Mouse (Mus musculus): ENCODE results near the gene Ggct. TPM values are rescaled to one million over a fixed set of nuclear protein-coding genes. Genes with fewer than 3 reads are reported as not detected.
A peak's percentile ranks its signal among the peaks of the same experiment; 100 is the strongest.

The Ggct gene
- polyA plus RNA-seq, 1 experiment from 2014 or later: 9.9 TPM

- no peak for DNase-seq (ENCODE audit: low spot score)
- WGBS: 88% methylated on average over 4 of the region's 4 CpGs
- no peak overlapping the region for H3K27ac ChIP-seq (ENCODE audit: low read depth)
- no peak overlapping the region for H3K9ac ChIP-seq (ENCODE audit: low read length)
- no peak overlapping the region for H3K4me2 ChIP-seq (ENCODE audit: low read length)
- no peaks in the 10 kb centered on the region for H3K27me3 ChIP-seq (replicated peaks; ENCODE audit: control insufficient read depth, insufficient read depth, low read length)
- no peaks in the 10 kb centered on the region for H3K9me3 ChIP-seq (ENCODE audit: control insufficient read depth, low read length)
- no peaks in the 10 kb centered on the region; the same call in 1 of the 2 replicates for H3K36me3 ChIP-seq (ENCODE audit: control insufficient read depth, insufficient read depth, low read length)
- no peak overlapping the region for H3K4me3 ChIP-seq (ENCODE audit: low read depth, low read length)
- H3K4me1 ChIP-seq (replicated peaks; ENCODE audit: control insufficient read depth, insufficient read depth, low read length): no peaks in the 10 kb centered on the region
- no peak for ATAC-seq (replicated peaks; ENCODE audit: low FRiP score, low TSS enrichment, low read depth)
Measured at GRCm38 (mm10) chr6:54983526-54984050, 9.2 kb downstream of the Ggct start.

GRCm38 (mm10) chr6:54979426-54979825 lies 13.3 kb downstream of the Ggct start:
- Histone ChIP-seq H3K4me1 (replicated peaks; ENCODE audit: control insufficient read depth, insufficient read depth, low read length) (no peaks in the 10 kb centered on the region), H3K27me3 (replicated peaks; ENCODE audit: control insufficient read depth, insufficient read depth, low read length) (no peaks in the 10 kb centered on the region), H3K9ac (ENCODE audit: low read length) (no peak overlapping the region), H3K4me3 (ENCODE audit: low read depth, low read length) (no peak overlapping the region), H3K4me2 (ENCODE audit: low read length) (no peak overlapping the region), H3K36me3 (ENCODE audit: control insufficient read depth, insufficient read depth, low read length) (no peaks in the 10 kb centered on the region), H3K27ac (ENCODE audit: low read depth) (no peak overlapping the region), H3K9me3 (ENCODE audit: control insufficient read depth, low read length) (no peaks in the 10 kb centered on the region)
- ATAC-seq (replicated peaks; ENCODE audit: low FRiP score, low TSS enrichment, low read depth) (no peak), DNase-seq (ENCODE audit: low spot score) (no peak)
- 94% methylated on average over 6 of the region's 6 CpGs for whole genome bisulfite sequencing

- Histone ChIP-seq H3K4me1 (replicated peaks; ENCODE audit: control insufficient read depth, insufficient read depth, low read length) (0 out of 2 replicates have a peak, but pooled peaks cover 4% of the 10 kb centered on the region), H3K36me3 (ENCODE audit: control insufficient read depth, insufficient read depth, low read length) (no peaks in the 10 kb centered on the region), H3K9ac (ENCODE audit: low read length) (no peak overlapping the region), H3K4me3 (ENCODE audit: low read depth, low read length) (no peak overlapping the region), H3K4me2 (ENCODE audit: low read length) (no peak overlapping the region), H3K9me3 (ENCODE audit: control insufficient read depth, low read length) (no peaks in the 10 kb centered on the region), H3K27ac (ENCODE audit: low read depth) (no peak overlapping the region), H3K27me3 (replicated peaks; ENCODE audit: control insufficient read depth, insufficient read depth, low read length) (0 out of 2 replicates have a peak, but pooled peaks cover 4% of the 10 kb centered on the region)
- ATAC-seq (replicated peaks; ENCODE audit: low FRiP score, low TSS enrichment, low read depth) (no peak), DNase-seq (ENCODE audit: low spot score) (no peak)
- 75% methylated on average over 1 of the region's 1 CpGs for WGBS
Measured at GRCm38 (mm10) chr6:54975616-54976015, 17.1 kb downstream of the Ggct start.

GRCm38 (mm10) chr6:54974501-54974900 lies 18.2 kb downstream of the Ggct start:
- no peak overlapping the region for H3K4me3 ChIP-seq (ENCODE audit: low read depth, low read length)
- H3K36me3 ChIP-seq (ENCODE audit: control insufficient read depth, insufficient read depth, low read length): no peaks in the 10 kb centered on the region
- DNase-seq (ENCODE audit: low spot score) (no peak), ATAC-seq (replicated peaks; ENCODE audit: low FRiP score, low TSS enrichment, low read depth) (peak; percentile 26; the same call in 1 of the 2 replicates)
- WGBS: 67% methylated on average over 5 of the region's 5 CpGs
- no peak overlapping the region for H3K4me2 ChIP-seq (ENCODE audit: low read length)
- no peak overlapping the region for H3K27ac ChIP-seq (ENCODE audit: low read depth)
- H3K9me3 ChIP-seq (ENCODE audit: control insufficient read depth, low read length): no peaks in the 10 kb centered on the region
- 0 out of 2 replicates have a peak, but pooled peaks cover 4% of the 10 kb centered on the region for H3K4me1 ChIP-seq (replicated peaks; ENCODE audit: control insufficient read depth, insufficient read depth, low read length)
- no peak overlapping the region for H3K9ac ChIP-seq (ENCODE audit: low read length)
- 0 out of 2 replicates have a peak, but pooled peaks cover 4% of the 10 kb centered on the region for H3K27me3 ChIP-seq (replicated peaks; ENCODE audit: control insufficient read depth, insufficient read depth, low read length)

- peak overlapping the region; percentile 61 for H3K4me3 ChIP-seq (ENCODE audit: low read depth, low read length)
- 0 out of 2 replicates have a peak, but pooled peaks cover 4% of the 10 kb centered on the region for H3K27me3 ChIP-seq (replicated peaks; ENCODE audit: control insufficient read depth, insufficient read depth, low read length)
- ATAC-seq (replicated peaks; ENCODE audit: low FRiP score, low TSS enrichment, low read depth) (no peak; the same call in 1 of the 2 replicates), DNase-seq (ENCODE audit: low spot score) (no peak)
- H3K27ac ChIP-seq (ENCODE audit: low read depth): no peak overlapping the region
- H3K4me1 ChIP-seq (replicated peaks; ENCODE audit: control insufficient read depth, insufficient read depth, low read length): 0 out of 2 replicates have a peak, but pooled peaks cover 6% of the 10 kb centered on the region
- H3K9me3 ChIP-seq (ENCODE audit: control insufficient read depth, low read length): no peaks in the 10 kb centered on the region
- WGBS: 12% methylated on average over 5 of the region's 5 CpGs
- H3K36me3 ChIP-seq (ENCODE audit: control insufficient read depth, insufficient read depth, low read length): no peaks in the 10 kb centered on the region
- peak overlapping the region; percentile 83 for H3K4me2 ChIP-seq (ENCODE audit: low read length)
- H3K9ac ChIP-seq (ENCODE audit: low read length): 0 out of 2 replicates have a peak overlapping the region, but pooled peaks have one; percentile 13
Measured at GRCm38 (mm10) chr6:54972929-54973211, 19.9 kb downstream of the Ggct start.

GRCm38 (mm10) chr6:54972111-54972928 lies 20.4 kb downstream of the Ggct start, which contains the start of gene Nod1:
Gene Nod1 (minus strand): TSS chr6:54972612.
- ATAC-seq (replicated peaks; ENCODE audit: low FRiP score, low TSS enrichment, low read depth): peak; percentile 72
- Histone ChIP-seq H3K9ac (ENCODE audit: low read length) (peak within 1 kb of the TSS; percentile 47), H3K27ac (ENCODE audit: low read depth) (peak within 1 kb of the TSS; percentile 2; the same call in 1 of the 2 replicates), H3K9me3 (ENCODE audit: control insufficient read depth, low read length) (no peaks in the 10 kb centered on the region), H3K4me3 (ENCODE audit: low read depth, low read length) (peak within 1 kb of the TSS; percentile 61), H3K36me3 (ENCODE audit: control insufficient read depth, insufficient read depth, low read length) (no peaks in the 10 kb centered on the region), H3K4me1 (replicated peaks; ENCODE audit: control insufficient read depth, insufficient read depth, low read length) (0 out of 2 replicates have a peak, but pooled peaks cover 6% of the 10 kb centered on the region), H3K4me2 (ENCODE audit: low read length) (peak within 1 kb of the TSS; percentile 83), H3K27me3 (replicated peaks; ENCODE audit: control insufficient read depth, insufficient read depth, low read length) (0 out of 2 replicates have a peak, but pooled peaks cover 4% of the 10 kb centered on the region)
- whole genome bisulfite sequencing: 1% methylated on average over 49 of the region's 53 CpGs
- DNase-seq (ENCODE audit: low spot score): peak; percentile 88

- no peak for DNase-seq (ENCODE audit: low spot score)
- 0 out of 2 replicates have a peak, but pooled peaks cover 6% of the 10 kb centered on the region for H3K4me1 ChIP-seq (replicated peaks; ENCODE audit: control insufficient read depth, insufficient read depth, low read length)
- H3K9ac ChIP-seq (ENCODE audit: low read length): peak overlapping the region; percentile 47
- ATAC-seq (replicated peaks; ENCODE audit: low FRiP score, low TSS enrichment, low read depth): no peak
- WGBS: 14% methylated on average over 8 of the region's 8 CpGs
- peak overlapping the region; percentile 61 for H3K4me3 ChIP-seq (ENCODE audit: low read depth, low read length)
- 0 out of 2 replicates have a peak, but pooled peaks cover 4% of the 10 kb centered on the region for H3K27me3 ChIP-seq (replicated peaks; ENCODE audit: control insufficient read depth, insufficient read depth, low read length)
- no peaks in the 10 kb centered on the region for H3K9me3 ChIP-seq (ENCODE audit: control insufficient read depth, low read length)
- no peak overlapping the region; the same call in 1 of the 2 replicates for H3K27ac ChIP-seq (ENCODE audit: low read depth)
- H3K36me3 ChIP-seq (ENCODE audit: control insufficient read depth, insufficient read depth, low read length): no peaks in the 10 kb centered on the region
- peak overlapping the region; percentile 83 for H3K4me2 ChIP-seq (ENCODE audit: low read length)
Measured at GRCm38 (mm10) chr6:54971731-54972110, 21.0 kb downstream of the Ggct start.

GRCm38 (mm10) chr6:54970506-54970905 lies 22.2 kb downstream of the Ggct start:
- WGBS: 63% methylated on average over 9 of the region's 9 CpGs

More at GRCm38 (mm10) chr6:54970506-54970905, 22.2 kb downstream of the Ggct start:
- Histone ChIP-seq H3K27me3 (replicated peaks; ENCODE audit: control insufficient read depth, insufficient read depth, low read length) (0 out of 2 replicates have a peak, but pooled peaks cover 4% of the 10 kb centered on the region), H3K36me3 (ENCODE audit: control insufficient read depth, insufficient read depth, low read length) (no peaks in the 10 kb centered on the region), H3K9me3 (ENCODE audit: control insufficient read depth, low read length) (no peaks in the 10 kb centered on the region), H3K4me3 (ENCODE audit: low read depth, low read length) (no peak overlapping the region), H3K4me2 (ENCODE audit: low read length) (no peak overlapping the region), H3K4me1 (replicated peaks; ENCODE audit: control insufficient read depth, insufficient read depth, low read length) (0 out of 2 replicates have a peak, but pooled peaks cover 6% of the 10 kb centered on the region), H3K9ac (ENCODE audit: low read length) (no peak overlapping the region), H3K27ac (ENCODE audit: low read depth) (no peak overlapping the region)
- ATAC-seq (replicated peaks; ENCODE audit: low FRiP score, low TSS enrichment, low read depth) (no peak), DNase-seq (ENCODE audit: low spot score) (no peak)
